Mouse (Mus musculus) heart, embryonic 14.5 days (tissue): ENCODE results near the gene Gm28053. TPM values are rescaled to one million over a fixed set of nuclear protein-coding genes. Genes with fewer than 3 reads are reported as not detected.

Source experiments
- ATAC-seq: fragments of 200-750 bp; cut with Nextera tagmentation; 2 replicates; pipeline ENCODE4 v1.8.0; 2017; ENCODE audit warnings: low read depth, moderate TSS enrichment; ENCODE audit not compliant: insufficient number of reproducible peaks, insufficient read depth, low FRiP score
- H3K27ac ChIP-seq, 2 experiments: fragments of 200-500 bp in 1 of 2; fragments of 300-500 bp in 1 of 2; sonication (generic) in 1 of 2; replicated peaks in 1 of 2; 2 replicates each; pipeline ENCODE4 v1.5.1; 2012 to 2014; ENCODE audit warnings: low read depth in 2 of 2, low read length in 2 of 2, control low read depth in 1 of 2, mild to moderate bottlenecking in 1 of 2, mixed read lengths in 1 of 2; ENCODE audit not compliant: control insufficient read depth in 1 of 2, insufficient read depth in 1 of 2
- H3K27me3 ChIP-seq: fragments of 300-500 bp; sonication (generic); 2 replicates; pipeline ENCODE4 v1.6.1; 2014; ENCODE audit warnings: mild to moderate bottlenecking, low read length, control low read depth; ENCODE audit not compliant: control insufficient read depth, insufficient read depth
- H3K36me3 ChIP-seq: fragments of 300-500 bp; sonication (generic); 2 replicates; pipeline ENCODE4 v1.6.1; 2014; ENCODE audit warnings: mild to moderate bottlenecking, control low read depth, low read length, mixed read lengths; ENCODE audit not compliant: control insufficient read depth, insufficient read depth
- H3K4me1 ChIP-seq, 2 experiments: fragments of 200-500 bp in 1 of 2; fragments of 300-500 bp in 1 of 2; sonication (generic) in 1 of 2; 2 replicates each; pipeline ENCODE4 v1.6.1; 2012 to 2014; ENCODE audit warnings: low read length in 2 of 2, control low read depth in 1 of 2, mixed read lengths in 1 of 2; ENCODE audit not compliant: control insufficient read depth in 2 of 2, insufficient read depth in 2 of 2
- H3K4me2 ChIP-seq: fragments of 300-500 bp; sonication (generic); 2 replicates; pipeline ENCODE4 v1.6.1; 2014; ENCODE audit warnings: mild to moderate bottlenecking, low read length
- H3K4me3 ChIP-seq, 2 experiments: fragments of 200-500 bp in 1 of 2; fragments of 300-500 bp in 1 of 2; sonication (generic) in 1 of 2; 2 replicates each; pipeline ENCODE4 v1.5.1; 2012 to 2014; ENCODE audit warnings: low read length in 2 of 2, mild to moderate bottlenecking in 2 of 2, control low read depth in 1 of 2, low read depth in 1 of 2, moderate library complexity in 1 of 2; ENCODE audit not compliant: control insufficient read depth in 1 of 2, insufficient read depth in 1 of 2
- H3K9ac ChIP-seq: fragments of 300-500 bp; sonication (generic); 2 replicates; pipeline ENCODE4 v1.6.1; 2014; ENCODE audit warnings: mild to moderate bottlenecking, low read length
- H3K9me3 ChIP-seq: fragments of 300-500 bp; sonication (generic); 2 replicates; pipeline ENCODE4 v1.6.1; 2016; ENCODE audit warnings: low read length, control low read depth; ENCODE audit not compliant: control insufficient read depth
- WGBS: fragments of 180-500 bp; shearing (Covaris S2); extraction: QIAGEN DNeasy Blood & Tissue Kit; methylation state at CpG from one replicate; pipeline ENCODE4 v1.1.7; 2014; 5-methylcytosine and 5-hydroxymethylcytosine counted together
- polyA plus RNA-seq: library from polyadenylated mRNA; unstranded; fragments of >200 nt; fragmentation: Nextera tagmentation; extraction: Ambion mirVana; gene quantifications from 2 replicates; pipeline ENCODE4 v1.2.1, GENCODE M21; 2014

Gm28053 gene
- polyA plus RNA-seq, 1 experiment from 2014 or later, result 5.1 TPM

DNA sequence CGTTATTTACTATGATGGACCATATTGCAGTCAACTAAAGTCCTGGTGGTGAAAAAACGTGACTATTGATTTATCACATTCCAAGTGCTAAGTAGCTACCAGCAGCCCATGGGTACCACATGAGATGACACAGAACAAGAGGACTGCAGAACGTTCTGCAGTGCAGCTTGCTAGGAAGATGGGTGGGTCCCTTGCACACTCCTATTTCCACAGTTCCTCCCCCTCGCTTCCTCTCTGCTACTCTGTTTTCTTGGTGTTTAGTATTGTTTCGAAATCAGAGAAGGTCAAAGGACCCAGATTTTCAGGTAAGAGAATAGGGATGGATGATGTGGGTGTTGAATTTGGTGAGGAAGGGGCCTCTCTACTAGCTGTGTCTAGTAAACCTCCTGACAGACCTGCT lies 34.1 kb upstream of the Gm28053 start, which contains the start of gene Gimap4:
TSS of gene Gimap4 (plus strand) at position 231 of the 400 bp plus-strand sequence.
- Histone ChIP-seq H3K36me3 (no peaks in the 10 kb centered on the region), H3K4me1 (peaks cover 0 to 2% of the 10 kb centered on the region in 2 experiments; a peak in 1 of 4 replicates), H3K9me3 (no peaks in the 10 kb centered on the region), H3K4me2 (peak within 1 kb of the TSS; percentile 15), H3K27ac (peak within 1 kb of the TSS; percentile 40 to 73), H3K27me3 (no peaks in the 10 kb centered on the region), H3K4me3 (peak within 1 kb of the TSS in 1 of 2 experiments; percentile 13; a peak in 2 of 4 replicates), H3K9ac (peak within 1 kb of the TSS; percentile 41; the same call in 1 of the 2 replicates)
- no peak for ATAC-seq
- 45% methylated on average over 5 of the region's 5 CpGs for WGBS

- Histone ChIP-seq H3K4me2 (peak overlapping the region; percentile 15), H3K36me3 (no peaks in the 10 kb centered on the region), H3K4me1 (peaks cover 0 to 2% of the 10 kb centered on the region in 2 experiments; a peak in 1 of 4 replicates), H3K9me3 (no peaks in the 10 kb centered on the region), H3K9ac (peak overlapping the region; percentile 41; the same call in 1 of the 2 replicates), H3K27me3 (no peaks in the 10 kb centered on the region), H3K27ac (peak overlapping the region; percentile 40 to 73), H3K4me3 (peak overlapping the region in 1 of 2 experiments; percentile 13; a peak in 2 of 4 replicates)
- 39% methylated on average over 4 of the region's 4 CpGs for WGBS
- ATAC-seq, result no peak
Observed at GRCm38 (mm10) chr6:48684806-48685205, 33.6 kb upstream of the Gm28053 start.

DNA sequence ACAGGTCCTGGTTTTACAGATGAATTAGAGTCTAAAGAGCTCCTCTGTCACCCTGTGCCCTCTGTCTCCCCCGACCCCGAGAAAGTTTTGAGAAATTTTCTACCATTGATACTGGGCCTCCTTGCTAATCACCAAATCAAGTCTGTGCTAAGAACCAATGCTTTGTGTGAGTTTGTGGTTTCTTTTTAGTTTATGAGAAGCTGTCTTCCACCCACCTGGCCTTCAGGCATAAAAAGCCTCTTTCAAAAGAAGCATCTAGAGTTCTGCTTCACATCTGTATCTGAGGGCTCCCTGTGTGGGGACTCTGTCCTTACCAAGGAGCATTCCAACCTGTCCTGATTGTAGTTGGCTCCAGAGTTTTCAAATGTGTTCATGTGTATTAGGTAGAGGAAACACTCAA lies 33.2 kb upstream of the Gm28053 start:
- Histone ChIP-seq H3K4me3 (peak overlapping the region in 1 of 2 experiments; percentile 13; a peak in 2 of 4 replicates), H3K4me1 (peaks cover 0 to 2% of the 10 kb centered on the region in 2 experiments; a peak in 1 of 4 replicates), H3K27ac (peak overlapping the region; percentile 40 to 73), H3K27me3 (no peaks in the 10 kb centered on the region), H3K36me3 (no peaks in the 10 kb centered on the region), H3K9ac (peak overlapping the region; percentile 41; the same call in 1 of the 2 replicates), H3K4me2 (peak overlapping the region; percentile 15), H3K9me3 (no peaks in the 10 kb centered on the region)
- 69% methylated on average over 2 of the region's 2 CpGs for WGBS
- no peak for ATAC-seq

- no peak for ATAC-seq
- H3K9me3 ChIP-seq, result no peaks in the 10 kb centered on the region
- H3K36me3 ChIP-seq, result no peaks in the 10 kb centered on the region
- H3K4me2 ChIP-seq, result peak overlapping the region; percentile 15
- WGBS, result 76% methylated on average over 7 of the region's 7 CpGs
- H3K9ac ChIP-seq, result no peak overlapping the region
- H3K27ac ChIP-seq, result peak overlapping the region; percentile 40 to 73
- no peak overlapping the region for H3K4me3 ChIP-seq
- H3K4me1 ChIP-seq, result peaks cover 0 to 2% of the 10 kb centered on the region in 2 experiments; a peak in 1 of 4 replicates
- H3K27me3 ChIP-seq, result no peaks in the 10 kb centered on the region
Observed at GRCm38 (mm10) chr6:48685694-48686665, 32.4 kb upstream of the Gm28053 start.

- H3K27ac ChIP-seq, result no peak overlapping the region
- no peaks in the 10 kb centered on the region for H3K36me3 ChIP-seq
- H3K9ac ChIP-seq, result no peak overlapping the region
- peaks cover 0 to 2% of the 10 kb centered on the region in 2 experiments; a peak in 1 of 4 replicates for H3K4me1 ChIP-seq
- no peak for ATAC-seq
- 75% methylated on average over 2 of the region's 2 CpGs for WGBS
- H3K9me3 ChIP-seq, result no peaks in the 10 kb centered on the region
- no peak overlapping the region for H3K4me3 ChIP-seq
- peak overlapping the region; percentile 15; the same call in 1 of the 2 replicates for H3K4me2 ChIP-seq
- no peaks in the 10 kb centered on the region for H3K27me3 ChIP-seq
Observed at GRCm38 (mm10) chr6:48687077-48687476, 31.3 kb upstream of the Gm28053 start.

- H3K27ac ChIP-seq, result no peak overlapping the region
- H3K4me2 ChIP-seq, result no peak overlapping the region
- H3K36me3 ChIP-seq, result no peaks in the 10 kb centered on the region
- H3K4me1 ChIP-seq, result peaks cover 0 to 2% of the 10 kb centered on the region in 2 experiments; a peak in 1 of 4 replicates
- H3K27me3 ChIP-seq, result no peaks in the 10 kb centered on the region
- no peak overlapping the region for H3K9ac ChIP-seq
- no peak for ATAC-seq
- 44% methylated on average over 2 of the region's 2 CpGs for WGBS
- no peak overlapping the region for H3K4me3 ChIP-seq
- no peaks in the 10 kb centered on the region for H3K9me3 ChIP-seq
Observed at GRCm38 (mm10) chr6:48689320-48689719, 29.1 kb upstream of the Gm28053 start.

- Histone ChIP-seq H3K36me3 (no peaks in the 10 kb centered on the region), H3K27ac (no peak overlapping the region), H3K9ac (no peak overlapping the region), H3K4me1 (no peaks in the 10 kb centered on the region), H3K4me3 (no peak overlapping the region), H3K4me2 (no peak overlapping the region), H3K9me3 (no peaks in the 10 kb centered on the region), H3K27me3 (no peaks in the 10 kb centered on the region)
- WGBS, result 66% methylated on average over 6 of the region's 6 CpGs
- no peak for ATAC-seq
Observed at GRCm38 (mm10) chr6:48692962-48693361, 25.4 kb upstream of the Gm28053 start.
